In genomic region chr13:91640219-91640618, GRCm38 (mm10) we compare ENCODE assay signal across 15 mouse cellular contexts.
"Had no signal": no experiment of that assay in that cellular context is flagged by ENCODE, and none has a peak within 500 bp of the region (broad histone marks: within the 10 kb centered on the region; RNA-seq: fewer than 3 reads in every experiment).

No protein-coding gene starts in this region.

- H3K4me3 ChIP-seq: left cerebral cortex, adult 2 months; limb, embryonic 13.5 days; liver, embryonic 15.5 days; lung, embryonic 15.5 days; megakaryocyte, embryonic 14.5 days; midbrain, embryonic 12.5 days had no signal

- ATAC-seq: intestine, postnatal 0 days; midbrain, embryonic 16.5 days had no signal

- H3K9me3 ChIP-seq: limb, embryonic 13.5 days; liver, embryonic 15.5 days; lung, embryonic 15.5 days; megakaryocyte, embryonic 14.5 days; midbrain, embryonic 12.5 days had no signal

- H3K4me1 ChIP-seq: lung, embryonic 15.5 days; midbrain, embryonic 12.5 days had no signal

- H3K36me3 ChIP-seq: limb, embryonic 13.5 days; liver, embryonic 15.5 days; lung, embryonic 15.5 days; midbrain, embryonic 12.5 days had no signal

- DNase-seq: kidney, adult 8-10 months; kidney, postnatal 25 days; right cerebral cortex, postnatal 25 days; thymus, postnatal 4 days had no signal

- H3K4me2 ChIP-seq: limb, embryonic 13.5 days; liver, embryonic 11.5 days; liver, embryonic 15.5 days; lung, embryonic 15.5 days; midbrain, embryonic 12.5 days had no signal

- H3K27ac ChIP-seq: left cerebral cortex, adult 2 months; limb, embryonic 13.5 days; liver, embryonic 15.5 days; lung, embryonic 15.5 days; macrophage; midbrain, embryonic 12.5 days; stomach, postnatal 0 days had no signal

- H3K9ac ChIP-seq: limb, embryonic 13.5 days; liver, embryonic 15.5 days; lung, embryonic 15.5 days; midbrain, embryonic 12.5 days had no signal

- H3K27me3 ChIP-seq: limb, embryonic 13.5 days; liver, embryonic 15.5 days; lung, embryonic 15.5 days; megakaryocyte, embryonic 14.5 days; midbrain, embryonic 12.5 days had no signal
